8 mouse cellular contexts compared by ENCODE assay signal in genomic region chr19:46303251-46304215, GRCm38 (mm10). TPM values are rescaled to one million over a fixed set of nuclear protein-coding genes. Genes with fewer than 3 reads are reported as not detected.
DNase-seq lines count a peak whose midpoint lies in the region; ATAC-seq and TF ChIP-seq lines count a peak whose summit lies in the region.

No protein-coding gene starts in this region.

- no peaks in the 10 kb centered on the region for H3K27me3 ChIP-seq in heart, adult 2 months (ENCODE audit: control insufficient read depth, insufficient read depth, low read length)
- H3K27me3 ChIP-seq in CH12.LX (replicated peaks), result no peaks in the 10 kb centered on the region
- H3K27me3 ChIP-seq in forebrain, embryonic 16.5 days (replicated peaks; ENCODE audit: control insufficient read depth, insufficient read depth, low read length), result peaks cover 12% of the 10 kb centered on the region
- peaks cover 24% of the 10 kb centered on the region; the same call in 1 of the 2 replicates for H3K27me3 ChIP-seq in liver, embryonic 13.5 days

- dilution Hi-C loops in CH12.LX (cut with MboI; ENCODE audit: extremely low pct_ligation_motif_present, extremely low pct_unique_long_range_greater_than_20kb, low sequenced_read_pairs), result no loop called here

- no peak overlapping the region for H3K9ac ChIP-seq in heart, adult 2 months (ENCODE audit: low read depth, low read length)
- H3K9ac ChIP-seq in CH12.LX (ENCODE audit: insufficient read depth, low read depth), result peak overlapping the region; percentile 9
- H3K9ac ChIP-seq in forebrain, embryonic 16.5 days (replicated peaks; ENCODE audit: low read depth, low read length), result no peak overlapping the region
- H3K9ac ChIP-seq in liver, embryonic 13.5 days, result peak overlapping the region; percentile 84

- H3K9me3 ChIP-seq in CH12.LX (replicated peaks; ENCODE audit: low read length), result no peaks in the 10 kb centered on the region
- no peaks in the 10 kb centered on the region for H3K9me3 ChIP-seq in forebrain, embryonic 16.5 days (ENCODE audit: control insufficient read depth, low read length)
- no peaks in the 10 kb centered on the region for H3K9me3 ChIP-seq in liver, embryonic 13.5 days (replicated peaks)

- no peak for TF ChIP-seq EP300 in heart, adult 2 months (IDR thresholded peaks at IDR 0.05; ENCODE audit: insufficient read depth, low read depth, low read length)
- no peak for TF ChIP-seq EP300 in CH12.LX (IDR thresholded peaks at IDR 0.05; ENCODE audit: low read length)

- in situ Hi-C loops in CH12.LX (cut with MboI; ENCODE audit: low pct_ligation_motif_present, low pct_unique_long_range_greater_than_20kb, low sequenced_read_pairs), result no loop called here

- TF ChIP-seq RAD21 in CH12.LX (IDR thresholded peaks at IDR 0.05; ENCODE audit: low read depth, low read length), result no peak

- peak overlapping the region; percentile 95 for H3K4me3 ChIP-seq in heart, adult 2 months
- peak overlapping the region; percentile 50 to 96 (median 71) for H3K4me3 ChIP-seq in CH12.LX (replicated peaks in 1 of 3; ENCODE audit: low read depth in 2 of 3, low read length in 2 of 3, poor library complexity in 1 of 3)
- H3K4me3 ChIP-seq in forebrain, embryonic 16.5 days (replicated peaks; ENCODE audit: low read length), result peak overlapping the region; percentile 60
- peak overlapping the region; percentile 83 for H3K4me3 ChIP-seq in liver, embryonic 13.5 days (replicated peaks)

- no peak for TF ChIP-seq CTCF in heart, adult 2 months (IDR thresholded peaks at IDR 0.05)
- no peak for TF ChIP-seq CTCF in CH12.LX (conservative IDR thresholded peaks at IDR 0.05 in 1 of 2, IDR thresholded peaks at IDR 0.05 in 1 of 2; ENCODE audit: low read depth in 2 of 2, low read length in 2 of 2)

- intact Hi-C loops in heart, adult 2 months (cut with DNase I), result loop anchor here (1.0 to 10.0 kb wide), 3 partner anchors 25 to 141 kb away; partner anchors contain the start of gene Fbxl15

- no peaks in the 10 kb centered on the region for H3K79me2 ChIP-seq in heart, adult 2 months (replicated peaks; ENCODE audit: control insufficient read depth, insufficient read depth, low read length)
- peaks cover 6% of the 10 kb centered on the region for H3K79me2 ChIP-seq in CH12.LX (replicated peaks; ENCODE audit: control insufficient read depth, extremely low read depth, insufficient read depth, poor library complexity, severe bottlenecking)

- no peak for ATAC-seq in forebrain, embryonic 16.5 days
- ATAC-seq in liver, embryonic 13.5 days (ENCODE audit: low read depth), result no peak
- no peak for ATAC-seq in megakaryocyte-erythroid progenitor cell, adult 5-6 weeks (replicated peaks; ENCODE audit: low FRiP score, low TSS enrichment, poor library complexity, severe bottlenecking)

- peak overlapping the region; percentile 77 for H3K4me2 ChIP-seq in CH12.LX (ENCODE audit: insufficient read depth, low read depth, poor library complexity, severe bottlenecking)
- H3K4me2 ChIP-seq in forebrain, embryonic 16.5 days (ENCODE audit: low read length), result peak overlapping the region; percentile 89
- peak overlapping the region; percentile 98 for H3K4me2 ChIP-seq in liver, embryonic 13.5 days

- peak in 1 of 2 experiments; percentile 17 for DNase-seq in heart, adult 2 months
- DNase-seq in heart, adult 8-10 months (ENCODE audit: low spot score), result no peak
- peak; percentile 20 for DNase-seq in CH12.LX (ENCODE audit: extremely low read depth)
- no peak for DNase-seq in liver, embryonic 13.5 days
- no peak for DNase-seq in right cerebral cortex, postnatal 4 days
- no peak for DNase-seq in adrenal gland, postnatal 4 days (ENCODE audit: low spot score in 2 of 2)

- H3K36me3 ChIP-seq in heart, adult 2 months (ENCODE audit: control insufficient read depth, insufficient read depth, low read length), result no peaks in the 10 kb centered on the region
- H3K36me3 ChIP-seq in CH12.LX (replicated peaks in 1 of 2; ENCODE audit: control insufficient read depth in 1 of 2, insufficient read depth in 1 of 2, low read length in 1 of 2), result peaks cover 19 to 26% of the 10 kb centered on the region in 2 experiments
- H3K36me3 ChIP-seq in forebrain, embryonic 16.5 days (ENCODE audit: control insufficient read depth, insufficient read depth), result no peaks in the 10 kb centered on the region
- peaks cover 8% of the 10 kb centered on the region for H3K36me3 ChIP-seq in liver, embryonic 13.5 days

- 47% methylated on average over 18 of the region's 18 CpGs for WGBS in heart, adult 2 months
- WGBS in forebrain, embryonic 16.5 days, result 55% methylated on average over 18 of the region's 18 CpGs
- WGBS in liver, embryonic 13.5 days (ENCODE audit: insufficient replicate concordance), result 48% methylated on average over 18 of the region's 18 CpGs

- no peak for TF ChIP-seq POLR2A in heart, adult 2 months (IDR thresholded peaks at IDR 0.05; ENCODE audit: insufficient read depth, low read depth, low read length)
- no peak for TF ChIP-seq POLR2A in CH12.LX (IDR thresholded peaks at IDR 0.05; ENCODE audit: low read depth, low read length)

- H3K4me1 ChIP-seq in heart, adult 2 months (ENCODE audit: control insufficient read depth, insufficient read depth, low read length), result no peaks in the 10 kb centered on the region; the same call in 1 of the 2 replicates
- H3K4me1 ChIP-seq in CH12.LX (ENCODE audit: control insufficient read depth in 1 of 2, insufficient read depth in 2 of 2), result peaks cover 8 to 32% of the 10 kb centered on the region in 2 experiments
- H3K4me1 ChIP-seq in forebrain, embryonic 16.5 days (replicated peaks; ENCODE audit: control insufficient read depth, insufficient read depth, low read length), result peaks cover 24% of the 10 kb centered on the region
- H3K4me1 ChIP-seq in liver, embryonic 13.5 days (replicated peaks), result peaks cover 38% of the 10 kb centered on the region

- peak overlapping the region; percentile 96 for H3K27ac ChIP-seq in heart, adult 2 months
- peak overlapping the region; percentile 69; the same call in 1 of the 2 replicates for H3K27ac ChIP-seq in CH12.LX (ENCODE audit: insufficient read depth, low read depth)
- H3K27ac ChIP-seq in forebrain, embryonic 16.5 days (ENCODE audit: low read length), result no peak overlapping the region
- H3K27ac ChIP-seq in liver, embryonic 13.5 days, result no peak overlapping the region

RNA-seq across cellular contexts. Expression of gene Nfkb2, which starts 0.6 kb away (rescaled TPM):
- total RNA-seq in heart, adult 2 months (2021), result 10 to 100 TPM; 18.3 to 20.4 TPM
- 22.1 and 22.6 TPM in 2 replicates for polyA plus RNA-seq in heart, adult 2 months (2012; rRNA removed)
- 10 to 100 TPM; 17.9 to 22.3 (median 20.1) TPM for total RNA-seq in heart, adult 8-10 months (2022)
- 45.0 and 64.8 TPM in 2 replicates for total RNA-seq in CH12.LX (2012; rRNA removed)
- total RNA-seq in CH12.LX (2014; rRNA removed), result 37.1 and 44.3 TPM in 2 replicates
- polyA plus RNA-seq in CH12.LX (2012; ENCODE audit: insufficient read length, low read depth), result 67.5 and 71.7 TPM in 2 replicates
- 1.8 and 1.9 TPM in 2 replicates for polyA plus RNA-seq in forebrain, embryonic 16.5 days (2015; fragmentation: Nextera tagmentation; extraction: Ambion mirVana)
- 3.9 and 4.3 TPM in 2 replicates for polyA plus RNA-seq in liver, embryonic 13.5 days (2015; fragmentation: Nextera tagmentation; extraction: Ambion mirVana)
- total RNA-seq in megakaryocyte-erythroid progenitor cell, adult 5-6 weeks (2014; fragmentation: Nextera tagmentation), result 2.8 and 5.6 TPM in 2 replicates
- 4.9 and 6.1 TPM in 2 replicates for total RNA-seq in megakaryocyte-erythroid progenitor cell, adult 5-6 weeks (2017)
- 10 to 100 TPM; 22.0 to 24.3 TPM for total RNA-seq in adrenal gland, postnatal 4 days (2021)

RNA-seq across cellular contexts. Expression of gene Psd, which starts 23.4 kb away (rescaled TPM):
- total RNA-seq in heart, adult 2 months (2021), result under 1 TPM; 0.60 to 0.80 TPM
- 1.4 and 1.6 TPM in 2 replicates for polyA plus RNA-seq in heart, adult 2 months (2012; rRNA removed)
- total RNA-seq in heart, adult 8-10 months (2022), result under 1 TPM; 0.35 to 0.86 (median 0.53) TPM
- total RNA-seq in CH12.LX (2012; rRNA removed), result 1.3 and 2.2 TPM in 2 replicates
- total RNA-seq in CH12.LX (2014; rRNA removed), result 0.39 and 0.70 TPM in 2 replicates
- polyA plus RNA-seq in CH12.LX (2012; ENCODE audit: insufficient read length, low read depth), result 20.1 and 20.6 TPM in 2 replicates
- 74.1 and 89.8 TPM in 2 replicates for polyA plus RNA-seq in forebrain, embryonic 16.5 days (2015; fragmentation: Nextera tagmentation; extraction: Ambion mirVana)
- polyA plus RNA-seq in liver, embryonic 13.5 days (2015; fragmentation: Nextera tagmentation; extraction: Ambion mirVana), result 5.8 and 7.1 TPM in 2 replicates
- 3.4 and 7.1 TPM in 2 replicates for total RNA-seq in megakaryocyte-erythroid progenitor cell, adult 5-6 weeks (2014; fragmentation: Nextera tagmentation)
- 0.99 TPM in 1 of 2 replicates, not detected in the other for total RNA-seq in megakaryocyte-erythroid progenitor cell, adult 5-6 weeks (2017)
- total RNA-seq in adrenal gland, postnatal 4 days (2021), result 10 to 100 TPM; 19.0 to 22.6 TPM

RNA-seq across cellular contexts. Expression of gene Fbxl15, which starts 24.5 kb away (rescaled TPM):
- total RNA-seq in heart, adult 2 months (2021), result 1 to 10 TPM; 5.3 TPM
- polyA plus RNA-seq in heart, adult 2 months (2012; rRNA removed), result 5.3 and 8.0 TPM in 2 replicates
- 1 to 10 TPM; 4.0 to 6.4 (median 5.6) TPM for total RNA-seq in heart, adult 8-10 months (2022)
- total RNA-seq in CH12.LX (2012; rRNA removed) (9.9 and 10.4 TPM in 2 replicates), CH12.LX (2014; rRNA removed) (6.8 and 9.4 TPM in 2 replicates)
- 7.3 and 7.6 TPM in 2 replicates for polyA plus RNA-seq in CH12.LX (2012; ENCODE audit: insufficient read length, low read depth)
- polyA plus RNA-seq in forebrain, embryonic 16.5 days (2015; fragmentation: Nextera tagmentation; extraction: Ambion mirVana), result 40.1 and 44.2 TPM in 2 replicates
- polyA plus RNA-seq in liver, embryonic 13.5 days (2015; fragmentation: Nextera tagmentation; extraction: Ambion mirVana), result 11.2 and 12.1 TPM in 2 replicates
- 4.7 TPM in 1 of 2 replicates, not detected in the other for total RNA-seq in megakaryocyte-erythroid progenitor cell, adult 5-6 weeks (2014; fragmentation: Nextera tagmentation)
- 0.42 and 2.5 TPM in 2 replicates for total RNA-seq in megakaryocyte-erythroid progenitor cell, adult 5-6 weeks (2017)
- total RNA-seq in adrenal gland, postnatal 4 days (2021), result 10 to 100 TPM in 1 of 2 experiments, 1 to 10 TPM in 1; 9.6 to 10.4 TPM

RNA-seq across cellular contexts. Expression of gene Cuedc2, which starts 35.0 kb away (rescaled TPM):
- total RNA-seq in heart, adult 2 months (2021), result 10 to 100 TPM; 79.8 to 91.3 TPM
- 58.7 and 73.5 TPM in 2 replicates for polyA plus RNA-seq in heart, adult 2 months (2012; rRNA removed)
- total RNA-seq in heart, adult 8-10 months (2022), result 10 to 100 TPM; 76.5 to 91.0 (median 83.5) TPM
- total RNA-seq in CH12.LX (2012; rRNA removed) (95.1 and 102 TPM in 2 replicates), CH12.LX (2014; rRNA removed) (117 and 120 TPM in 2 replicates)
- 94.4 and 123 TPM in 2 replicates for polyA plus RNA-seq in CH12.LX (2012; ENCODE audit: insufficient read length, low read depth)
- polyA plus RNA-seq in forebrain, embryonic 16.5 days (2015; fragmentation: Nextera tagmentation; extraction: Ambion mirVana), result 375 and 392 TPM in 2 replicates
- polyA plus RNA-seq in liver, embryonic 13.5 days (2015; fragmentation: Nextera tagmentation; extraction: Ambion mirVana), result 85.6 and 86.7 TPM in 2 replicates
- total RNA-seq in megakaryocyte-erythroid progenitor cell, adult 5-6 weeks (2014; fragmentation: Nextera tagmentation), result 58.5 and 61.2 TPM in 2 replicates
- total RNA-seq in megakaryocyte-erythroid progenitor cell, adult 5-6 weeks (2017), result 100 and 121 TPM in 2 replicates
- total RNA-seq in adrenal gland, postnatal 4 days (2021), result 100 to 1,000 TPM; 106 to 112 TPM

RNA-seq across cellular contexts. Expression of gene Mfsd13a, which starts 37.4 kb away (rescaled TPM):
- 1 to 10 TPM; 2.6 to 3.1 TPM for total RNA-seq in heart, adult 2 months (2021)
- polyA plus RNA-seq in heart, adult 2 months (2012; rRNA removed), result 3.2 and 4.5 TPM in 2 replicates
- total RNA-seq in heart, adult 8-10 months (2022), result 1 to 10 TPM; 3.7 to 4.5 (median 3.8) TPM
- total RNA-seq in CH12.LX (2012; rRNA removed) (4.9 and 7.6 TPM in 2 replicates), CH12.LX (2014; rRNA removed) (2.8 and 3.1 TPM in 2 replicates)
- 13.2 and 15.9 TPM in 2 replicates for polyA plus RNA-seq in CH12.LX (2012; ENCODE audit: insufficient read length, low read depth)
- polyA plus RNA-seq in forebrain, embryonic 16.5 days (2015; fragmentation: Nextera tagmentation; extraction: Ambion mirVana), result 12.2 and 12.3 TPM in 2 replicates
- 10.6 and 12.3 TPM in 2 replicates for polyA plus RNA-seq in liver, embryonic 13.5 days (2015; fragmentation: Nextera tagmentation; extraction: Ambion mirVana)
- total RNA-seq in megakaryocyte-erythroid progenitor cell, adult 5-6 weeks (2014; fragmentation: Nextera tagmentation), result 15.0 and 16.5 TPM in 2 replicates
- 1.3 and 1.7 TPM in 2 replicates for total RNA-seq in megakaryocyte-erythroid progenitor cell, adult 5-6 weeks (2017)
- total RNA-seq in adrenal gland, postnatal 4 days (2021), result 1 to 10 TPM; 4.8 to 5.7 TPM

Comparison
In these comparisons a context has a peak if more than half of its experiments do, and no peak if none do; other contexts are left out.
1. H3K27ac ChIP-seq: peak in heart, adult 2 months (single experiment) and CH12.LX (single experiment); none in forebrain, embryonic 16.5 days (single experiment) and liver, embryonic 13.5 days (single experiment).
2. H3K9ac ChIP-seq: peak in CH12.LX (single experiment) and liver, embryonic 13.5 days (single experiment); none in heart, adult 2 months (single experiment) and forebrain, embryonic 16.5 days (single experiment).
3. Peak in every context shown above with its lines, with median percentiles within 50 percentile points of each other: H3K4me3 ChIP-seq and H3K4me2 ChIP-seq.